Mouse (Mus musculus) small intestine, adult 2 months (tissue): ENCODE measurements around the gene Adcyap1r1.

Source experiments
- CTCF ChIP-seq: fragments of 200-500 bp; IDR thresholded peaks from 2 replicates; pipeline ENCODE4 v1.5.1; 2012; ENCODE audit warnings: low read depth, mild to moderate bottlenecking, control low read depth, inconsistent platforms, low read length, moderate library complexity, mixed read lengths; ENCODE audit not compliant: insufficient replicate concordance, insufficient read length; ENCODE audit errors: extremely low read depth
- POLR2A ChIP-seq: fragments of 200-500 bp; IDR thresholded peaks from 2 replicates; pipeline ENCODE4 v1.6.1; 2012; ENCODE audit warnings: low read depth, mild to moderate bottlenecking, control low read depth, inconsistent platforms, low read length, moderate library complexity

- TF ChIP-seq CTCF (no peak), POLR2A (no peak)
Measured at GRCm38 (mm10) chr6:55410977-55411376, 40.8 kb upstream of the Adcyap1r1 start.
